Mouse (Mus musculus): ENCODE results near the gene Tmem171. TPM values are rescaled to one million over a fixed set of nuclear protein-coding genes. Genes with fewer than 3 reads are reported as not detected.
A peak's percentile ranks its signal among the peaks of the same experiment; 100 is the strongest.

The Tmem171 gene
- total RNA-seq (2014; fragmentation: Nextera tagmentation) (not detected in 2 replicates), total RNA-seq (2017) (not detected in 2 replicates)

GRCm38 (mm10) chr13:98694773-98695314 lies at the start of gene Tmem171:
Gene Tmem171 (minus strand): TSS chr13:98694834.
- peak; percentile 16; the same call in 1 of the 2 replicates for ATAC-seq (replicated peaks; ENCODE audit: poor library complexity, severe bottlenecking)

- no peak for ATAC-seq (replicated peaks; ENCODE audit: poor library complexity, severe bottlenecking)
Measured at GRCm38 (mm10) chr13:98743829-98744228, 49.2 kb upstream of the Tmem171 start.

- ATAC-seq (replicated peaks; ENCODE audit: poor library complexity, severe bottlenecking): no peak
Measured at GRCm38 (mm10) chr13:98743214-98743613, 48.6 kb upstream of the Tmem171 start.

- ATAC-seq (replicated peaks; ENCODE audit: poor library complexity, severe bottlenecking): no peak
Measured at GRCm38 (mm10) chr13:98738213-98738612, 43.6 kb upstream of the Tmem171 start.

GRCm38 (mm10) chr13:98733292-98733691 lies 38.7 kb upstream of the Tmem171 start:
- ATAC-seq (replicated peaks; ENCODE audit: poor library complexity, severe bottlenecking): no peak

- no peak for ATAC-seq (replicated peaks; ENCODE audit: poor library complexity, severe bottlenecking)
Measured at GRCm38 (mm10) chr13:98729271-98730062, 34.8 kb upstream of the Tmem171 start.

- ATAC-seq (replicated peaks; ENCODE audit: poor library complexity, severe bottlenecking): no peak
Measured at GRCm38 (mm10) chr13:98726494-98726893, 31.9 kb upstream of the Tmem171 start.

GRCm38 (mm10) chr13:98723430-98723829 lies 28.8 kb upstream of the Tmem171 start:
- no peak for ATAC-seq (replicated peaks; ENCODE audit: poor library complexity, severe bottlenecking)

GRCm38 (mm10) chr13:98722296-98722695 lies 27.7 kb upstream of the Tmem171 start:
- no peak for ATAC-seq (replicated peaks; ENCODE audit: poor library complexity, severe bottlenecking)

GRCm38 (mm10) chr13:98716176-98716575 lies 21.5 kb upstream of the Tmem171 start:
- ATAC-seq (replicated peaks; ENCODE audit: poor library complexity, severe bottlenecking): no peak

GRCm38 (mm10) chr13:98715443-98715990 lies 20.9 kb upstream of the Tmem171 start:
- no peak for ATAC-seq (replicated peaks; ENCODE audit: poor library complexity, severe bottlenecking)

GRCm38 (mm10) chr13:98710655-98711054 lies 16.0 kb upstream of the Tmem171 start:
- no peak for ATAC-seq (replicated peaks; ENCODE audit: poor library complexity, severe bottlenecking)

- no peak for ATAC-seq (replicated peaks; ENCODE audit: poor library complexity, severe bottlenecking)
Measured at GRCm38 (mm10) chr13:98710236-98710635, 15.6 kb upstream of the Tmem171 start.

- no peak for ATAC-seq (replicated peaks; ENCODE audit: poor library complexity, severe bottlenecking)
Measured at GRCm38 (mm10) chr13:98705501-98705900, 10.9 kb upstream of the Tmem171 start.

- ATAC-seq (replicated peaks; ENCODE audit: poor library complexity, severe bottlenecking): no peak
Measured at GRCm38 (mm10) chr13:98703786-98704185, 9.2 kb upstream of the Tmem171 start.

- ATAC-seq (replicated peaks; ENCODE audit: poor library complexity, severe bottlenecking): no peak
Measured at GRCm38 (mm10) chr13:98702361-98702760, 7.7 kb upstream of the Tmem171 start.

- no peak for ATAC-seq (replicated peaks; ENCODE audit: poor library complexity, severe bottlenecking)
Measured at GRCm38 (mm10) chr13:98701309-98701675, 6.7 kb upstream of the Tmem171 start.

GRCm38 (mm10) chr13:98700661-98701308 lies 6.2 kb upstream of the Tmem171 start:
- ATAC-seq (replicated peaks; ENCODE audit: poor library complexity, severe bottlenecking): no peak

- no peak for ATAC-seq (replicated peaks; ENCODE audit: poor library complexity, severe bottlenecking)
Measured at GRCm38 (mm10) chr13:98699982-98700540, 5.4 kb upstream of the Tmem171 start.

GRCm38 (mm10) chr13:98699051-98699744 lies 4.6 kb upstream of the Tmem171 start:
- no peak for ATAC-seq (replicated peaks; ENCODE audit: poor library complexity, severe bottlenecking)

Measured in granulocyte monocyte progenitor cell, adult 5-6 weeks (primary cell).